Mouse (Mus musculus): ENCODE data around the gene Scd4.

Scd4 gene

GRCm38 (mm10) chr19:44377629-44378375, 44.9 kb downstream of the Scd4 start:
- DNase-seq (ENCODE audit: low read depth, low spot score): no peak

DNA sequence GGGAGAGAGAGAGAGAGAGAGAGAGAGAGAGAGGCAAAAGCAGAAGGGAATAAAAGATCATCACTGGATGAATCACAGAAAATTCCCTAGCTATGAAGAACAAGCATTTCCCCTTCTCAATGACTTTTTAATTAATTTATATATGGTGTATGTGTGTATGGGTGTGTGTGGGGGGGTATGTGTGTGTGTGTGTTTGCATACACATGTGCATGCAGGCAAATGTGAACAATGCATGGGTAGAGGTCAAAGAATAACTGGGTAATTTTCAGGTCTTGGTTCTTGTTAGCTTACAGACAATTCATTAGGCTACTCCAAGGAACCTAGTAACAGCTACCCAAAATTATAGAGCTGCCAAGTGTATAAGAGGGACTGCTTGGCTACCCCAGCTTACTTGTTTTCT, 46.2 kb downstream of the Scd4 start:
- DNase-seq (ENCODE audit: low read depth, low spot score): no peak

DNA sequence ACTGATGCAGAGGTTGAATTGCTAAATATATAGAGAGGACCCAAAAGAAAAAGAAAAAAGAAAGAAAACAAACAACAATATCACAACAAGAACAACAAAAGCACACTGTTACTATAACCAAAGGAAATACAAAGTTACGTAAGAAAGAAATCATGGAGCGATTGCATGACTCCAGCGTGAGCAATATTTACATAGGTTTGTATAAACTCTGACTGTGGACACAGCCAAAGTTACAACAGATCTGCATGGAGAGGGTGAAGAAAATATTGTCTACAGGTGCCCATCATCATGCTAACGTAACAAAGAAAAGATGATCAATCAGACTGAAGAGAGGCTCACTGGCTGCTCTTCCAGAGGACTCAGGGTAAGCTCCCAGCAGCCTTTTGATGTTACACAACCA, 47.2 kb downstream of the Scd4 start:
- no peak for DNase-seq (ENCODE audit: low read depth, low spot score)

GRCm38 (mm10) chr19:44382682-44383321, 49.9 kb downstream of the Scd4 start:
- peak; percentile 37 for DNase-seq (ENCODE audit: low read depth, low spot score)

- DNase-seq (ENCODE audit: low read depth, low spot score): no peak
These were observed 53.1 kb downstream of the Scd4 start for GRCm38 (mm10) chr19:44385887-44386498.

GRCm38 (mm10) chr19:44387089-44387671, 54.3 kb downstream of the Scd4 start:
- no peak for DNase-seq (ENCODE audit: low read depth, low spot score)

GRCm38 (mm10) chr19:44387746-44388474, 55.0 kb downstream of the Scd4 start:
- no peak for DNase-seq (ENCODE audit: low read depth, low spot score)

GRCm38 (mm10) chr19:44388475-44389428, 55.9 kb downstream of the Scd4 start:
- peak; percentile 97 for DNase-seq (ENCODE audit: low read depth, low spot score)

DNA sequence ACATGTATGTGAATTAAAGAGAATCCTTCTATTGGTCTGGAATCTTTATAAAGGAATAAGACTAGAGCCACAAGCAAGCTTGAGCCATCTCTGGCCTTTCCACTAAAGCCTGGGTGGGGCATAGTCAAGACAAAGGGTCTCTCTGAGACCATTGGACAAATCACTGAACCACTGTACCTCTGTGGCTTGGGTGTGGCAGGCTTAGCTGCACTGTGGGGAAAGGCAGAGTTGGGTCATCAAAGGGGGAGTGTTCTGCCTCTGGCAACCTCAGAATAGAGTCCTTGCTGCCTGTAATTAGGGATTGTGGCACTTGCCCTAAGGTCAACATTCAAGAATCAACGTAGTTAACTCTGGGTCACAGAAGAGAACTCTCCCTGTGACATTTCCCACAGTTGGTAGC, 56.6 kb downstream of the Scd4 start:
- DNase-seq (ENCODE audit: low read depth, low spot score): no peak

GRCm38 (mm10) chr19:44391856-44392255, 59.0 kb downstream of the Scd4 start:
- DNase-seq (ENCODE audit: low read depth, low spot score): no peak

DNA sequence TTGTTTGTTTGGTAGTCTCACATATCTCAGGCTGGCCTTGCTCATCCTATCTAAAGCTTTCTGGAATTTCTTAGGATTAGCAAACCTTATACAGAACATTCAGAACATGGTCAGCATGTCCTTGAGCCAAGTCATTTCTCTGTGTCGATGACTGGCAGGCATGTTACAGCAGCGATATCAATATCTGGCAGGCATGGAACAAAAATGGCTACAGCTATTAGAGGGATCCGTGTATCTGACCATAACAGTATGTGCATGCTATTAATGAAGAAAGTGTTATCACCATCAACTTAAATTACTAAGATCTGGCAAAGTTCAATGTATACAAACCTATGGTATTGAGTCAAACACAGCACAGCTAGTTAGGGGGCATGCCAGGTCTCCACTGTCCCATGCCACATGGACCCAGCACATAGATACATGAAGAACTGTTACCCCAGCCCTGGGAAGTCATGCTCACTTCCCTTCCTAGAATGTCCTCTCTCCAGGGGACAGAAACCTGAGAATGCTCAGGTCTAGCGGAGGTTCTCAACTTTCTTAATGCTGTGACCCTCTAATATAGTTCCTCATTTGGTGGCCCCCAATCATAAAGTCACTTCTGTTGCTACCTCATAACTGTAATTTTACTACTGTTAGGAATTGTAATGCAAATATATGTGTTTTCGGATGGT, 59.6 kb downstream of the Scd4 start:
- DNase-seq (ENCODE audit: low read depth, low spot score): no peak

- DNase-seq (ENCODE audit: low read depth, low spot score): peak; percentile 54
These were observed 61.1 kb downstream of the Scd4 start for GRCm38 (mm10) chr19:44393962-44394422.

DNA sequence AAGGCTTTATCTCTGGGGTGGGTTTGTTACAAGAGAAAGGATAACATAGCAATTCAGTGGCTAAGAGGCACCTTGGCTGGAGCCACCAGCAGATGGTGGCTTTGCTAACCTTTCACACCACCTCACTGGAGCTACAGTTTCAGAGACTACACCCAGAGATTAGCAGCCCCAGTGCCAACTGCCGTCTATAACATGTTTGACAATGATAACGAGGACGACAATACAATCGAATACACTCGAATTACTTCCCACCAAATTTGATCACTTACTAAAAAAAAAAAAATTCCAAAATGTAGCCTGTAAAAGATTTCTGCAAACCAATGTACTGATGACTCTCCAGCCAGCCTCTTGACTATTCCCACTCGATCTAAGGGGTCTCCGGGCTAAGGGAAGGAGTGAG, 62.1 kb downstream of the Scd4 start:
- peak; percentile 49 for DNase-seq (ENCODE audit: low read depth, low spot score)

All from brain, adult 2 months (tissue).